Mouse (Mus musculus) limb, embryonic 11.5 days (tissue): Measurements from ENCODE around the gene Rhd. TPM values are rescaled to one million over a fixed set of nuclear protein-coding genes. Genes with fewer than 3 reads are reported as not detected.
A peak's percentile ranks its signal among the peaks of the same experiment; 100 is the strongest.

Experiments
- ATAC-seq: fragments of 200-750 bp; cut with Nextera tagmentation; 2 replicates; pipeline ENCODE4 v1.8.0; 2017; ENCODE audit warnings: low read depth; ENCODE audit not compliant: insufficient number of reproducible peaks, low FRiP score, low TSS enrichment
- DNase-seq: peaks from one replicate; pipeline ENCODE4 v3.0.0-alpha.2; 2015; ENCODE audit warnings: low spot score
- H3K27ac ChIP-seq: fragments of 300-500 bp; sonication (generic); replicated peaks from 2 replicates; pipeline ENCODE4 v1.5.1; 2014; ENCODE audit warnings: low read depth, mild to moderate bottlenecking, low read length
- H3K27me3 ChIP-seq: fragments of 300-500 bp; sonication (generic); 2 replicates; pipeline ENCODE4 v1.6.1; 2014; ENCODE audit warnings: mild to moderate bottlenecking, low read length, mixed read lengths; ENCODE audit not compliant: control insufficient read depth, insufficient read depth
- H3K36me3 ChIP-seq: fragments of 300-500 bp; sonication (generic); 2 replicates; pipeline ENCODE4 v1.6.1; 2014; ENCODE audit warnings: mild to moderate bottlenecking, low read length, moderate library complexity, mixed read lengths; ENCODE audit not compliant: control insufficient read depth, insufficient read depth
- H3K4me1 ChIP-seq: fragments of 300-500 bp; sonication (generic); 2 replicates; pipeline ENCODE4 v1.6.1; 2014; ENCODE audit warnings: low read length, mixed read lengths; ENCODE audit not compliant: control insufficient read depth, insufficient read depth
- H3K4me2 ChIP-seq: fragments of 300-500 bp; sonication (generic); 2 replicates; pipeline ENCODE4 v1.6.1; 2014; ENCODE audit warnings: low read depth, mild to moderate bottlenecking, moderate library complexity; ENCODE audit not compliant: severe bottlenecking
- H3K4me3 ChIP-seq: fragments of 300-500 bp; sonication (generic); 2 replicates; pipeline ENCODE4 v1.5.1; 2014; ENCODE audit warnings: low read depth, low read length
- H3K9ac ChIP-seq: fragments of 300-500 bp; sonication (generic); 2 replicates; pipeline ENCODE4 v1.6.1; 2014; ENCODE audit warnings: mild to moderate bottlenecking, low read length
- H3K9me3 ChIP-seq: fragments of 300-500 bp; sonication (generic); 2 replicates; pipeline ENCODE4 v1.6.1; 2016; ENCODE audit warnings: low read length; ENCODE audit not compliant: control insufficient read depth
- WGBS: fragments of 180-500 bp; shearing (Covaris S2); extraction: QIAGEN DNeasy Blood & Tissue Kit; methylation state at CpG from one replicate; pipeline ENCODE4 v1.1.7; 2014; 5-methylcytosine and 5-hydroxymethylcytosine counted together
- polyA plus RNA-seq: library from polyadenylated mRNA; unstranded; fragments of >200 nt; fragmentation: Nextera tagmentation; extraction: Ambion mirVana; gene quantifications from 2 replicates; pipeline ENCODE4 v1.2.1, GENCODE M21; 2014

Gene Rhd
- polyA plus RNA-seq, 1 experiment from 2014 or later, result 14.8 TPM

GRCm38 (mm10) chr4:134862996-134863395, 1.3 kb upstream of the Rhd start:
- H3K4me1 ChIP-seq, result no peaks in the 10 kb centered on the region
- H3K36me3 ChIP-seq, result no peaks in the 10 kb centered on the region
- H3K9ac ChIP-seq, result no peak overlapping the region
- H3K27me3 ChIP-seq, result no peaks in the 10 kb centered on the region
- ATAC-seq (no peak), DNase-seq (no peak)
- WGBS, result 85% methylated on average over 7 of the region's 7 CpGs
- H3K27ac ChIP-seq, result no peak overlapping the region
- no peak overlapping the region for H3K4me3 ChIP-seq
- H3K9me3 ChIP-seq, result no peaks in the 10 kb centered on the region
- H3K4me2 ChIP-seq, result no peak overlapping the region

DNA sequence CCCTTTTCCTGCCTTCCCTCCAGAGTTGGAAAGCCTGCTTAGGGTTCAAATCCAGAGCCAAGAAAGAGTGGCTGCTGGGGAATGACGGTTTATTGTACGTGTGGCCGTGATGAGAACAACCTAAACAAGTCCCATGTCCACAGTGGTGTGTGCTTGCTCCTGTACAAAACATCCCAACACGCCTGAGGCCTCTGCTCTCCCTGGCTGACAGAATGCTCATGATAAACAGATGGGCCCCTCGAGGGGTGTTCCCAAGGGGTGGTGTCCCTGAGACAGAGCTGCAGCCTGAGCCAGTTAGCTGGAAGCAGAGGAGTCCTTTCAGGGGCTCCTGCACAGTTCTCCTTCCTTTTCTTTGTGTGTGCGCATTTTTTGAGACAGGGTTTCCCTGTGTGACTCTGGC, 1.0 kb downstream of the Rhd start:
- H3K4me3 ChIP-seq, result no peak overlapping the region
- no peaks in the 10 kb centered on the region for H3K9me3 ChIP-seq
- peaks cover 8% of the 10 kb centered on the region; the same call in 1 of the 2 replicates for H3K4me1 ChIP-seq
- no peaks in the 10 kb centered on the region for H3K36me3 ChIP-seq
- WGBS, result 78% methylated on average over 6 of the region's 6 CpGs
- H3K4me2 ChIP-seq, result no peak overlapping the region
- peaks cover 14% of the 10 kb centered on the region for H3K27me3 ChIP-seq
- no peak overlapping the region for H3K27ac ChIP-seq
- H3K9ac ChIP-seq, result no peak overlapping the region
- ATAC-seq (no peak), DNase-seq (no peak)

DNA sequence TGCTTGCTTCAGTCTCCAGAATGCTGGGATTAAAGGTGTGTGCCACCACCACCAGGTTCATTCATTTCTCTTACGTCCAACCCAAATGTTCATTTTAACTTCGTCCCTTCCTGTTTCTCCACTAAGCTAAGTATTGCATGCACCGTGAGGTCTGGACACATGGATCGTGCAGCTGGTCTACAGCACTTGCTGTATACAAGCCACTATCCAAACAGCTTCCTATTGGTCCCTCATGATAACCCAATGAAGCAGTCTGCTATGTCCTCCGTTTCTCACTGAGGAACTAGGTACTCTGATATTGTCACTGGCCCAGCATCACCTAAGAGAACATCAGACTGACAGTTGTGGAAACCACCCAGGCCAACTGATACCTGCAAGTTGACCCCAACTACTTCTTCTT, 1.5 kb downstream of the Rhd start:
- peaks cover 14% of the 10 kb centered on the region for H3K27me3 ChIP-seq
- H3K27ac ChIP-seq, result no peak overlapping the region
- H3K9ac ChIP-seq, result no peak overlapping the region
- no peaks in the 10 kb centered on the region for H3K9me3 ChIP-seq
- no peak overlapping the region for H3K4me3 ChIP-seq
- peaks cover 8% of the 10 kb centered on the region; the same call in 1 of the 2 replicates for H3K4me1 ChIP-seq
- no peak for ATAC-seq
- no peak overlapping the region for H3K4me2 ChIP-seq
- 92% methylated on average over 5 of the region's 5 CpGs for WGBS
- no peak for DNase-seq
- no peaks in the 10 kb centered on the region for H3K36me3 ChIP-seq

DNA sequence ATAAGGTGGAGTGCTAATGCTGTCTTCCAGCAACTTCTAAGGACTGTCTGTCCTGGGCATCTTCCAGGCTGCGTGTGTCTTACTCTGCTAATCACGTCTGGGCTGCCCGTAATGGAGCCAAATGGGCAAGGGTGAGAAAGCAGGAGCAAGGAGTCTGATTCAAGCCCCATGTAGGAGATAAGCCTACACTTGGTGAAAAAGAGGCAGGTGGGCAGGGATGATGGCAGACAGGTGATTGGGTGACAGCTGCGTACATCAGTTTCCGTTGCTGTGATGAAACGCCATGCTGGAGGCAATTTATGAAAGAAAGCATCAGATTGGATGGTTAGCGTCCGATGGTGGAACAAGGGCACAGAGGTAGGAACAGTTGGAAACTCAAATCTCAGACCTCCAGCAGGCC, 2.9 kb downstream of the Rhd start:
- H3K9ac ChIP-seq, result no peak overlapping the region

DNA sequence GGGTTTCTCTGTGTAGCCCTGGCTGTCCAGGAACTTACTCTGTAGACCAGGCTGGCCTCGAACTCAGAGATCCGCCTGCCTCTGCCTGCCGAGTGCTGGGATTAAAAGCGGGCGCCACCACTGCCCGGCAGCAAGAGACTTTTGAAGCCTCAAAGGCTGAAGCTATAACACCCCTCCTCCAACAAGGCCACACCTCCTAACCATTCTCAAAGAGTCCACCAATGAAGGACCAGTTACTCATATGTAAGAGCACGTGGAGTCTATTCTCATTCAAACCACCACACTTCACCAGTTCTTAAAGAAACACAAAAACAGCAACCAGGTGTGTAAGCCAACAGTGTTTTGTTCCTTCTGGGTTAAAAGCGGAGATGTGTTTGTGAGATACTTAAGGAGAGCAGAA, 3.3 kb downstream of the Rhd start:
- DNase-seq (no peak), ATAC-seq (no peak)
- Histone ChIP-seq H3K4me3 (no peak overlapping the region), H3K27me3 (peaks cover 14% of the 10 kb centered on the region), H3K4me1 (peaks cover 8% of the 10 kb centered on the region; the same call in 1 of the 2 replicates), H3K9me3 (no peaks in the 10 kb centered on the region), H3K36me3 (no peaks in the 10 kb centered on the region), H3K27ac (no peak overlapping the region), H3K9ac (no peak overlapping the region), H3K4me2 (no peak overlapping the region)
- 89% methylated on average over 8 of the region's 8 CpGs for WGBS

More for the DNA sequence above, 2.9 kb downstream of the Rhd start:
- whole genome bisulfite sequencing, result 92% methylated on average over 8 of the region's 8 CpGs
- no peak overlapping the region for H3K4me3 ChIP-seq
- H3K27me3 ChIP-seq, result peaks cover 14% of the 10 kb centered on the region
- H3K27ac ChIP-seq, result no peak overlapping the region
- ATAC-seq (no peak), DNase-seq (no peak)
- H3K4me2 ChIP-seq, result no peak overlapping the region
- H3K9me3 ChIP-seq, result no peaks in the 10 kb centered on the region
- no peaks in the 10 kb centered on the region for H3K36me3 ChIP-seq
- H3K4me1 ChIP-seq, result peaks cover 8% of the 10 kb centered on the region; the same call in 1 of the 2 replicates

GRCm38 (mm10) chr4:134868065-134868464, 3.7 kb downstream of the Rhd start:
- DNase-seq (no peak), ATAC-seq (no peak)
- Histone ChIP-seq H3K4me1 (peaks cover 8% of the 10 kb centered on the region; the same call in 1 of the 2 replicates), H3K36me3 (no peaks in the 10 kb centered on the region), H3K27me3 (peaks cover 14% of the 10 kb centered on the region), H3K9me3 (no peaks in the 10 kb centered on the region), H3K27ac (no peak overlapping the region; the same call in 1 of the 2 replicates), H3K9ac (no peak overlapping the region), H3K4me3 (no peak overlapping the region), H3K4me2 (no peak overlapping the region)
- WGBS, result 90% methylated on average over 10 of the region's 10 CpGs

DNA sequence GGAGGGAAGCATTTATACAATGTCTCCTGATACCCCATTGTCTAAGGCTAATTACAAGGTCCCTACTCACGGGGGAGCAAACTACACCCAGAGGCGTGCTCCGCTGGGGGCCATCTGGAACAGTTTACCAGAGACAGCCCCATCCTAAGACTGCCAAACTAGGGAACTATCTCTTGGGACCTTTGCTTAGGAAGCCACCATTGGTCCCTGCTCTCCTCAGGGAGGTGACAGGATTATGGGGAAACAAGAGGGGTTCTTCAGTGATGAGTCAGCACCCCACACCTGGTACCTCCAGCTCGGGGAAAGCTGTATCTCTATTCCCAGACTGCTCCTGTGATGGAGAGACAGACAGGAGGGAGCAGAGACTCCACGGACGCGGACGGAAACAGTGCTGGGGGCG, 4.2 kb downstream of the Rhd start:
- 26% methylated on average over 8 of the region's 9 CpGs for WGBS
- DNase-seq (no peak), ATAC-seq (no peak)
- Histone ChIP-seq H3K9me3 (no peaks in the 10 kb centered on the region), H3K4me1 (peaks cover 8% of the 10 kb centered on the region; the same call in 1 of the 2 replicates), H3K27me3 (peaks cover 14% of the 10 kb centered on the region), H3K4me2 (no peak overlapping the region), H3K36me3 (no peaks in the 10 kb centered on the region), H3K4me3 (no peak overlapping the region), H3K9ac (no peak overlapping the region), H3K27ac (no peak overlapping the region; the same call in 1 of the 2 replicates)

DNA sequence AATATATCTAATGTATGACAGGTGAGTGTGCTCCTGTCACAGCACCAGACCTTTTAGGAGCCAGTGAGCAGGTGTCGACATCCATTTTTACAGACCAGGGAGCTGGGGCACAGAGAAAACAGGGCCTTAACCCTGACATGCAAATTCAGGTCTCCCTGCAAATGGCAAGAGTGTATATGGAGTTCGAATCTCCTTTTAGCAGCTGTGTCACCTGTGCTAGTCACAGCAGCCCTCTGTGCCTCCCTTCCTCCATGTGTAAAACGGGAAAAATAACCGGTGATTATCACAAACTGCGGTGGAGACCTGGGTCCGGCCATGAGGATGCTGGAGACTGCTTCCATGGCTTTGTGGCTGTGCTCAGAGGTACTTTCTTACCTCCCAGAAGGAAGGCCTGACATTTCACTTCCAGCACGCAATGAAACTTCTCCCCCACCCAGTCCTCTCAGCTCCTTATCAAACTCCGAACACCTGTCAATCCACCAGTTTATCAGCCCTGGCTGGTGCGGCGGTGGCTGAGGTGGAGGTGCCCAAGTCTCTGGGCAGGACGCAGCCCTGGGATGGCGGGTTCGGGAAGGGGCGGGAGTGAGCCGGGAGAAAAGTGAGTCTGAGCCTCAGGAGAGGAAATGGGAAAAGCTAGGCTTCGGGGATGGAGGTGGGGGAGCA, 4.9 kb downstream of the Rhd start:
- DNase-seq (peak; percentile 32), ATAC-seq (no peak)
- no peaks in the 10 kb centered on the region for H3K36me3 ChIP-seq
- H3K4me1 ChIP-seq, result peaks cover 8% of the 10 kb centered on the region; the same call in 1 of the 2 replicates
- WGBS, result 11% methylated on average over 16 of the region's 16 CpGs
- H3K27me3 ChIP-seq, result peaks cover 14% of the 10 kb centered on the region
- H3K9me3 ChIP-seq, result no peaks in the 10 kb centered on the region
- H3K4me2 ChIP-seq, result peak overlapping the region; percentile 29
- H3K4me3 ChIP-seq, result 0 out of 2 replicates have a peak overlapping the region, but pooled peaks have one; percentile 10
- no peak overlapping the region for H3K27ac ChIP-seq
- H3K9ac ChIP-seq, result peak overlapping the region; percentile 40; the same call in 1 of the 2 replicates
